16 mouse cellular contexts compared by ENCODE assay signal in genomic region chr5:91693277-91693676, GRCm38 (mm10).
DNase-seq lines count a peak whose midpoint lies in the region; ATAC-seq and TF ChIP-seq lines count a peak whose summit lies in the region.
"Had no signal": no experiment of that assay in that cellular context is flagged by ENCODE, and none has a peak within 500 bp of the region (broad histone marks: within the 10 kb centered on the region; RNA-seq: fewer than 3 reads in every experiment).

No protein-coding gene starts in this region.

- TF ChIP-seq CTCF in forebrain, postnatal 0 days (IDR thresholded peaks at IDR 0.05; ENCODE audit: low read depth) = no peak
- TF ChIP-seq CTCF in kidney, postnatal 0 days (IDR thresholded peaks at IDR 0.05; ENCODE audit: low read depth) = no peak
- no peak for TF ChIP-seq CTCF in midbrain, postnatal 0 days (IDR thresholded peaks at IDR 0.05)

- no peaks in the 10 kb centered on the region for H3K27me3 ChIP-seq in forebrain, postnatal 0 days (ENCODE audit: insufficient read depth, low read length)
- no peaks in the 10 kb centered on the region for H3K27me3 ChIP-seq in forebrain, embryonic 12.5 days
- H3K27me3 ChIP-seq in kidney, postnatal 0 days (ENCODE audit: insufficient read depth, low read length) = no peaks in the 10 kb centered on the region
- no peaks in the 10 kb centered on the region for H3K27me3 ChIP-seq in midbrain, embryonic 15.5 days (replicated peaks)
- H3K27me3 ChIP-seq in midbrain, postnatal 0 days (ENCODE audit: insufficient read depth, low read length) = no peaks in the 10 kb centered on the region
- H3K27me3 ChIP-seq in heart, embryonic 12.5 days (replicated peaks) = no peaks in the 10 kb centered on the region
- H3K27me3 ChIP-seq: limb, embryonic 15.5 days had no signal

- no peak overlapping the region for H3K27ac ChIP-seq in forebrain, postnatal 0 days (ENCODE audit: low read depth, low read length)
- H3K27ac ChIP-seq in forebrain, embryonic 12.5 days = no peak overlapping the region
- no peak overlapping the region for H3K27ac ChIP-seq in kidney, postnatal 0 days
- no peak overlapping the region for H3K27ac ChIP-seq in midbrain, embryonic 15.5 days
- H3K27ac ChIP-seq in midbrain, postnatal 0 days (ENCODE audit: low read depth, low read length) = no peak overlapping the region
- H3K27ac ChIP-seq in heart, embryonic 12.5 days (ENCODE audit: poor library complexity, severe bottlenecking) = no peak overlapping the region
- H3K27ac ChIP-seq: limb, embryonic 15.5 days had no signal

- no peaks in the 10 kb centered on the region for H3K9me3 ChIP-seq in forebrain, postnatal 0 days (ENCODE audit: low read length)
- H3K9me3 ChIP-seq in forebrain, embryonic 12.5 days = no peaks in the 10 kb centered on the region
- H3K9me3 ChIP-seq in kidney, postnatal 0 days (replicated peaks; ENCODE audit: low read length) = no peaks in the 10 kb centered on the region
- no peaks in the 10 kb centered on the region for H3K9me3 ChIP-seq in midbrain, embryonic 15.5 days
- H3K9me3 ChIP-seq in midbrain, postnatal 0 days (ENCODE audit: low read length) = no peaks in the 10 kb centered on the region
- H3K9me3 ChIP-seq in heart, embryonic 12.5 days (replicated peaks) = no peaks in the 10 kb centered on the region
- H3K9me3 ChIP-seq: limb, embryonic 15.5 days had no signal

- peak; percentile 51 for ATAC-seq in forebrain, postnatal 0 days
- no peak for ATAC-seq in forebrain, embryonic 12.5 days (ENCODE audit: low FRiP score)
- ATAC-seq in kidney, postnatal 0 days (replicated peaks; ENCODE audit: low FRiP score, low read depth) = no peak
- peak; percentile 59 for ATAC-seq in midbrain, embryonic 15.5 days (replicated peaks)
- no peak for ATAC-seq in midbrain, postnatal 0 days (ENCODE audit: low FRiP score)
- no peak for ATAC-seq in heart, embryonic 12.5 days (ENCODE audit: insufficient number of reproducible peaks, low FRiP score)
- ATAC-seq: intestine, postnatal 0 days had no signal

- H3K9ac ChIP-seq in forebrain, postnatal 0 days = no peak overlapping the region
- no peak overlapping the region for H3K9ac ChIP-seq in forebrain, embryonic 12.5 days
- no peak overlapping the region for H3K9ac ChIP-seq in kidney, postnatal 0 days (ENCODE audit: low read depth, low read length)
- H3K9ac ChIP-seq in midbrain, embryonic 15.5 days = no peak overlapping the region
- H3K9ac ChIP-seq in midbrain, postnatal 0 days (replicated peaks; ENCODE audit: low read length, poor library complexity, severe bottlenecking) = no peak overlapping the region
- no peak overlapping the region for H3K9ac ChIP-seq in heart, embryonic 12.5 days
- H3K9ac ChIP-seq: limb, embryonic 15.5 days had no signal

- H3K36me3 ChIP-seq in forebrain, postnatal 0 days (ENCODE audit: insufficient read depth) = no peaks in the 10 kb centered on the region
- no peaks in the 10 kb centered on the region for H3K36me3 ChIP-seq in forebrain, embryonic 12.5 days (replicated peaks)
- no peaks in the 10 kb centered on the region for H3K36me3 ChIP-seq in kidney, postnatal 0 days (ENCODE audit: insufficient read depth, low read length)
- no peaks in the 10 kb centered on the region for H3K36me3 ChIP-seq in midbrain, embryonic 15.5 days (replicated peaks)
- H3K36me3 ChIP-seq in midbrain, postnatal 0 days (ENCODE audit: insufficient read depth, low read length) = no peaks in the 10 kb centered on the region
- H3K36me3 ChIP-seq in heart, embryonic 12.5 days = no peaks in the 10 kb centered on the region
- H3K36me3 ChIP-seq: limb, embryonic 15.5 days had no signal

- no peaks in the 10 kb centered on the region for H3K4me1 ChIP-seq in forebrain, postnatal 0 days (ENCODE audit: insufficient read depth)
- peaks cover 4% of the 10 kb centered on the region; the same call in 1 of the 2 replicates for H3K4me1 ChIP-seq in forebrain, embryonic 12.5 days
- no peaks in the 10 kb centered on the region for H3K4me1 ChIP-seq in kidney, postnatal 0 days (replicated peaks; ENCODE audit: insufficient read depth, low read length)
- H3K4me1 ChIP-seq in midbrain, embryonic 15.5 days = peaks cover 9% of the 10 kb centered on the region
- H3K4me1 ChIP-seq in midbrain, postnatal 0 days (ENCODE audit: insufficient read depth, low read length) = no peaks in the 10 kb centered on the region
- H3K4me1 ChIP-seq in heart, embryonic 12.5 days (replicated peaks) = no peaks in the 10 kb centered on the region

- H3K4me2 ChIP-seq in forebrain, postnatal 0 days (ENCODE audit: low read depth) = no peak overlapping the region
- no peak overlapping the region for H3K4me2 ChIP-seq in forebrain, embryonic 12.5 days
- H3K4me2 ChIP-seq in kidney, postnatal 0 days (ENCODE audit: low read length) = no peak overlapping the region
- no peak overlapping the region for H3K4me2 ChIP-seq in midbrain, embryonic 15.5 days
- H3K4me2 ChIP-seq in midbrain, postnatal 0 days (ENCODE audit: low read depth, low read length, poor library complexity, severe bottlenecking) = no peak overlapping the region
- H3K4me2 ChIP-seq in heart, embryonic 12.5 days = no peak overlapping the region
- H3K4me2 ChIP-seq: limb, embryonic 15.5 days had no signal

- DNase-seq in forebrain, postnatal 0 days = peak; percentile 20
- peak; percentile 33 for DNase-seq in kidney, postnatal 0 days (ENCODE audit: low spot score)
- no peak for DNase-seq in kidney, adult 18-20 months
- no peak for DNase-seq in midbrain, postnatal 0 days (ENCODE audit: low spot score)
- DNase-seq: adrenal gland, postnatal 10 days; B cell, adult 2 months; cerebellum, postnatal 36 days; heart, postnatal 4 days; lung, postnatal 10 days had no signal

- H3K4me3 ChIP-seq in forebrain, postnatal 0 days (ENCODE audit: low read depth, low read length) = no peak overlapping the region
- H3K4me3 ChIP-seq in forebrain, embryonic 12.5 days (replicated peaks) = no peak overlapping the region
- no peak overlapping the region for H3K4me3 ChIP-seq in kidney, postnatal 0 days (replicated peaks; ENCODE audit: low read depth, low read length)
- no peak overlapping the region for H3K4me3 ChIP-seq in midbrain, embryonic 15.5 days
- H3K4me3 ChIP-seq in midbrain, postnatal 0 days (ENCODE audit: low read depth, low read length) = no peak overlapping the region
- no peak overlapping the region for H3K4me3 ChIP-seq in heart, embryonic 12.5 days
- H3K4me3 ChIP-seq: erythroblast, embryonic 14.5 days; limb, embryonic 15.5 days; myocyte had no signal

- 74% methylated on average over 11 of the region's 11 CpGs for WGBS in forebrain, postnatal 0 days
- WGBS in forebrain, embryonic 12.5 days = 88% methylated on average over 11 of the region's 11 CpGs
- WGBS in kidney, postnatal 0 days = 47% methylated on average over 11 of the region's 11 CpGs
- WGBS in midbrain, embryonic 15.5 days = 81% methylated on average over 11 of the region's 11 CpGs
- 75% methylated on average over 11 of the region's 11 CpGs for WGBS in midbrain, postnatal 0 days
- WGBS in heart, embryonic 12.5 days = 81% methylated on average over 11 of the region's 11 CpGs

Comparison
In these comparisons a context has a peak if more than half of its experiments do, and no peak if none do; other contexts are left out.
1. ATAC-seq: peak in forebrain, postnatal 0 days (single experiment) and midbrain, embryonic 15.5 days (single experiment); none in forebrain, embryonic 12.5 days (single experiment), kidney, postnatal 0 days (single experiment), midbrain, postnatal 0 days (single experiment) and heart, embryonic 12.5 days (single experiment).
2. DNase-seq: peak in forebrain, postnatal 0 days (single experiment) and kidney, postnatal 0 days (single experiment); none in kidney, adult 18-20 months (single experiment) and midbrain, postnatal 0 days (single experiment).